Mouse (Mus musculus) layer of hippocampus, postnatal 36 days (tissue): ENCODE data around the gene Ppbp. TPM values are rescaled to one million over a fixed set of nuclear protein-coding genes. Genes with fewer than 3 reads are reported as not detected.
A peak's percentile ranks its signal among the peaks of the same experiment; 100 is the strongest.

ENCODE experiments used
- DNase-seq, 2 experiments: peaks; one replicate each; pipeline ENCODE4 v3.0.0; 2022
- total RNA-seq, 2 experiments: library from RNA; stranded (reverse); gene quantifications; 2 replicates each; pipeline ENCODE4 v1.2.3; 2021

Gene Ppbp
- total RNA-seq: not detected

DNA sequence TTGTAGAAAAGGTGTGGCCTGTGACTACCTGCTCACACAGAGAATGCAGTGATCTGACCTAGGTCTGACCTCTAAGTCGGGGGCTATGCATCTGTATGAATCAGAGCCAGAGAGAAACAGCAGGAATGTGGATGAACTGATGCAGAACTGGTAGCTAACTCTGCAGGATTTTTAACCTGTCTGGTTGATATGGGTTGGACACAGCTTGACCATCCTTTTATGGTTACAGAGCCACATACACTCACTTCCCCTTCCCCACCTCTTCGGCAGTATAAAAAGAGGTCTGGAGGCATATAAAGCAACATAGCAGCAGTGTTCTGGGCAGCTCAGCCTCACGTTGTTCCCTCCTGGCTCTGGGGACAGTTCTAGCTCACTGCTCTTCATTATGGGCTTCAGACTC lies at the start of gene Ppbp:
Ppbp (plus strand) TSS at position 301 of the 400 bp plus-strand sequence.
- no peak for DNase-seq

DNA sequence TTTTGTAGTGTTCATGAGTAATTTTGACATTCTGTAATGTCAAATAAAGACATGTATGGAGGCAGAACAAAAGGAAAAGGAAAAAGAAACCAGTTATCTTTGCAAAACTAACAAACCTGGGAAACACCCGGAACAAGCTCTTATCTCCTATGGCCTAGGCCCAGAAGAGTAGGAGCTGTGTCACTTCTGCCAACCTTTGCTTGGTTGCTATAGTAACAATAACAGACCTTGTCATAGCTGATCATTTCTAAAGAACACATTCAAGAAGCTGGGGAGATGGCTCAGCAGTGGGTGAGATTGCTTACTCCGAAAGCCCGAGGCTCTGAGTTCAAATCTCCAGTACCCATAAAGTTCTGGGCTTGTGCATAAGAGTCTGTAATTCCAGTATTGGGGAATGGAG lies 45.7 kb upstream of the Ppbp start:
- DNase-seq: no peak

DNA sequence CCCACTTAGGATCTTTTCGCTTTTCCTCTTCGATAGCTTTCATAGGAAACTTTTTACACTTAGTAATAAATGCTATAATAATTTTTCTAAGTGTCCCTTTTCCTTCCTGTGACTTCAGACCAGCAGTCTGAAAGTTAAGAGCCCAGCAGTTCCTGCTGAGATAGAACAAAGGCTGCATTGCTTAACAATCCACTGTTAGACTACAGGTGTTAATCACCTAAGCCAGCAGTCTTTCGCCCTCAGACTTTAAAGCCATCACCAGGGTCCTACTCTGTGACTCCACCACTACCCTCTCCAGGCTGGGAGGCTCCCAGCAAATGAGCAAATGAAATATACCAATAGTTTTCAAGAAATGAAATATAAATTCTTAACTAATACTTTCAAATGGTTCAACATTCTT lies 40.1 kb upstream of the Ppbp start:
- no peak for DNase-seq

DNA sequence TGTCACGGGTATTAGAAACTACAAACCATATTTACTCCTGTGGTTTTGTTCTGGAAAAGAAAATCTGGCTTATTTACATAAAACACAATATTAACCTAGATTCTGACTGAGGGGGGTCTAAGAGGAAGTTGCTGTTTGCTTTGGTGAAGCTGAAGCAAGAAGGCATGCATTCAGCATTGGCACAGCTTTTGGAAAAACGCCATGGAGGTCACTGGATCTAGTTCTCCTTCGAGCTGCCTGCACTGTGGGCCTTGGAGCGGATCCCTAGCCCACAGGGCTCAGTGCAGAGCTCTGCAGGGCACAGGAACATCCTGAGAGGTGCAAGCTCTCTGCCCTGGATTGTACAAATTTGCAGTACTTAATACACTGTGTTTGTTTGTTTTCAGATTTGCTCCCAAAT lies 36.8 kb upstream of the Ppbp start:
- no peak for DNase-seq

DNA sequence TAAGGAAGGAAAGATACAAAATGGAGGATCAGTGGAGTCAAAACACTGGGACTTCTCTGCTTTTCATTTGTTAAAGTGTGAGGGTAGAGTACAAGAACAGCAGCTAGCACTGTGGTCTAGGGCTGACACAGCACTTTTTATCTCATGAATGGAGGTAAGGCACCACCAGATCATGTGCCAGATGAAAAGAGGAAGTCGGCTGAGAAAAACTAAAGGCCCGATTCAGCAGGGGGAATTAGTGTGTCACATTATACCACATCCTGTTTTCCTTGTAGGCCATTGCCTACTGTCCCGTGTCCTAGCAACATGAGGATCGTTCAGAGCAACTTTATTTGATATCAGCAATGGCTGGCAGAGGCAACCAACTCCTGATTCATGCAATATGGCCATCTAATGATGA lies 26.3 kb upstream of the Ppbp start:
- DNase-seq: no peak

DNA sequence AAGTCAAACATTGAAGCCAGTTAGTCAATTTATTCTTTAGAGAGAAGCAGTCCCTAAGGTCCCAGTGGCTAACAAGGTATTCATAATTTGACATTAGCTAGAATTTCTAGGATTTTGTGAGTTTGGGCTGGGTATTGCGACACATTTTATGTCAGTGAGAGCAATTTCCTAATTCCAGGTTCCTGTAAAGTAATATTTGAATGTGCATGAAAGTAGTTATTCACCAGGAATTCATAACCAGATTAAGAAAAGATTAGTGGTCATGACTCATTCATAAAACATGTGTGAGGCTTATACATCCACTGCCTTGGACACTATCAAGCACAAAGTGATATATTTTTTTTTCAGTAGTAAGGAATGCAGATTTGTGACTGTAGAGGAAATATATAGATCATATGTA lies 14.4 kb upstream of the Ppbp start:
- DNase-seq: no peak

DNA sequence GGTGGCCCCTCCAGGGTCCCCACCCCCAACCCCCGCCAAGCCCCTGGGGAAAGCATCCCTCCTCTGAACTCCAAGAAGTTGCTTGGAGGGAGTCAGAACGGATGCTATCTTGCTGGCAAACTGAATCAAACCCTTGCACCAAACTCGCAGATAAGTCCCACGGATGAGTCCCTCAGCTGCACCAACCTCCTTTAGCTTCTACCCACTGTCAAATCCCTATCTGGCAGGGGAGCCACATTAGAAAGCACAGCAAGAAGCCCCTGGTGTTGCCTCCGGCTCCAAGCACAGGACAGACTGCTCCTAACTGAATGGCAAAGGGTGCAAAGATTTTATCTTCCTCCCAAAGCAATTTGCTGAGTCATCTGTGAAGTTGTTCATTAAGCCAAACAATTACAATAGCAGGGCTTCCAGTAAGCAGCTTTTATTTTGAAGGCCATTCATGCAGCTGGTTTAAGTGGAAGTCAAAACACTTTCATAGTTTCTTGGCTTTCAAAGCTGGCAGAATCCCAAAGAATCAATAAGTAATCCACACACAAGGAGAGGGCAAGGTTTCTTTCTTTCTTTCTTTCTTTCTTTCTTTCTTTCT lies 10.2 kb upstream of the Ppbp start:
- DNase-seq: no peak

DNA sequence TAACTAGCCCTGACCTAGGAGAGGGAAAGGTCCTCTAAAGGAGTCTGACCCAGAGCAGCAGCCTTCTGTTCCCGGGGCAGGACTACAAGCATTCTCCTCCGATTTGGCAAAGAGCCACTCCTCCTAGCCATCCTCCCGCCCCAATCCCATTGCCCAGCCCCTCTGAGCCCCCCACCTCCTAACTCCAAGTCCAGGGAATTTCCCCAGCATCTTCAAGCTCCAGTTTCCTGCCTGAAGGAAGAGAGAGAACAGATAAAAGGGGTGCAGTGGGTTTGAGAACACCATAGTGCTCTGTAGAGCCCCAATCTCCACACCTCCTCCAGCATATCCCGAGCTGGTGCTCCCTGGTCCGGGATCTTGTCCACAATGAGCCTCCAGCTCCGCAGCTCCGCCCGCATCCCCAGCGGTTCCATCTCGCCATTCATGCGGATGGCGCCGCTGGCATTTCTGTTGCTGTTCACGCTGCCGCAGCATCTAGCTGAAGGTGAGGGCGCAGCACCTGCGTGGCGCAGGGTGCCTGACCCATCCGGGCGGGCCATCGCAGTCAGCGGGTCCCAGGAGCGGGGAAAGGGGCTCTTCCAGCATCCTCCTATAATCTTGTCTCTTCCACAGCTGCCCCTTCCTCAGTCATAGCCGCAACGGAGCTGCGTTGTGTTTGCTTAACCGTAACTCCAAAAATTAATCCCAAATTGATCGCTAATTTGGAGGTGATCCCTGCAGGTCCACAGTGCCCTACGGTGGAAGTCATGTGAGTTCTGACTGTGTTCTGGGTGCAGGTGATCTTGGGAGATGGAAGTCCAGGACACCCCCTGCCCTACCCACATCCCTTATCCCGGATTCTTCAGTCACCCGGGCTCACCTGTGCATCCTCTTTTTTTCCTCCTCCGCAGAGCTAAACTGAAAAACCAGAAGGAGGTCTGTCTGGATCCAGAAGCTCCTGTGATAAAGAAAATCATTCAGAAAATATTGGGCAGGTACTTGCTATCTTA lies 8.9 kb upstream of the Ppbp start, which contains the start of gene Cxcl5:
Cxcl5 (plus strand) TSS at position 284 of the 989 bp plus-strand sequence.
- peak in 1 of 2 experiments; percentile 4 for DNase-seq

DNA sequence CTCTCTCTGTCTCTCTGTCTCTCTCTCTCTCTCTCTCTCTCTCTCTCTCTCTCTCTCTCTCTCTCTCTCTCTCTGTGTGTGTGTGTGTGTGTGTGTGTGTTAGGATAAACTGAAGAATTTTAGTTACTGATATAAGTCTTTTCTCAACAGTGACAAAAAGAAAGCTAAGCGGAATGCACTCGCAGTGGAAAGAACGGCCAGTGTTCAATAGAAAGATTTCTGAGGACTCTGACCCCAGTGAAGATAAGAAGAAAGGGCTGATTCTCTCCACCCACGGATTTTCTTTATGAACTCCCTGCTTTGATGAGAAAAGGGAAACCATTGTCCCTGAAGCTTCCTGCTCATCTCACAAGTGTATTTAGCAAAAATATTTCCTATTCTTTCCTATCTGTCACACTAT lies 8.0 kb upstream of the Ppbp start:
- DNase-seq: no peak

DNA sequence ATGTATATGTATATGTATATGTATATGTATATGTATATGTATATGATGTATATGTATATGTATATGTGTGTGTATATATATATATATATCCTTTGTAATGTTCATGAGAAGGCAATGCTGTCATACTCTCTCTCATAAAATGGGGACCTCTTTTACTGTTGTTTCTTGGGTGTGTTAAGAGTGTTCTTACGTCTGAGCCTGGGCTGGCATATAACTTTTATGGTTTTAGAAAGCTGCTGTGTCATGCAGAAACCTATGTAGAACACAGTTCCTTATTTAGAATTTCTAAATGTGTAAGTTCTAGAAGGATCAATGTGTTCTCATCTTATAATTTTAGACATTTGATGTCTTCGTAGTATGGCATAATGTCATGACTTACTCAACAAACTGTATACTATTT lies 7.5 kb upstream of the Ppbp start:
- no peak for DNase-seq

DNA sequence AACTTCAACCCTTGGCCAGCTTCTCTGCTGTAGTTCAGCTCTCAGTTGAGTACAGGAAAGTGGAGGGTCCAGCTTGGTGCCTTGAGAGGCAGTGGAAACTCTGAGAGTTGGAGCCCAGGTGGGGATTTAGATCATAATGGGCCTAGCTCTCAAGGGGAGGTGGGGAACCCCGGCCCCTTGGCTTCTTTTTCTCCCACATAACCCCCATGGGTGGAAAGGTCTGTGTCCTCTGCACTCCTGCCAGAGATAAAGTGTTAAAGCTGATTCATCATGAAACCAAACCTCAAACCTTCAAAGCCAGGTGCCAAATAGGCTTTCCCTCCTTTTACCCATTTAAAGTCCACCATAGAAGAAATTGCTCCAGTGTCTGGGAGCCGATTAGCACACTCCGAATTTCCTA lies 6.5 kb upstream of the Ppbp start:
- DNase-seq: no peak

DNA sequence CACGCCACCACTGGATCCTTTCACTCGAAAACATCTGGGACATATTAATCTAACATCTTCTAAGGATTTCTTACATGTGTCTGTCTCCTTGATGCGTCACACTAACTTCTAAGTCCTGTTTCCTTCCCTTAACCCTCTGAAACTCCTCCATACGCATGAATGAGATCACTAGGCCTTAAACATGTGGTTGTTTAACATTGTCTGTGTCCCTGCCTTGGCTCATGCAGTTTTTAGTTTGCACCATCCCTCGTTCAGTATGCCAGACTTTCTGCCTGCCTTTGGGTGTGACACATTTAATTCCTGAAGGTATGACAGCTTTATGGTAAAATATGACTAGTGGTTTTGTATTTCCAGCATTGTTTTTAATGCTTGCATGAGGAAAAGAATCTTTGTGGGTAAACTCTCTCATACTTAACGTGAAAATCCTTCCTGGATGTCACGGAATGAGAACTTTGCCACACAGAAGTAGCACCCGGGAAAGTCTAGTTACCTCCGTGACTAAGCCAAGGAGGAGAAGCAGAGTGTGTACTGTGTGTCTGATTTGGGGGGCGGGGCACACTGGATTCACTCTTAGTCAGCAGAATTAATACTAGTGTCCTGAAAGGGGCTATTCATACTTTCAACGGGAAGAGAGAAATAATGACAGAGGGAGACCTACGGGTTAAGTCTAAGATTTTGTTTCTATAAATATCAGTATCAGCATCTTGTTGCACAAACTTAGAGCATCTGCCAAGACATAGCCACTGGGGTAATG lies 4.2 kb upstream of the Ppbp start:
- DNase-seq: no peak

DNA sequence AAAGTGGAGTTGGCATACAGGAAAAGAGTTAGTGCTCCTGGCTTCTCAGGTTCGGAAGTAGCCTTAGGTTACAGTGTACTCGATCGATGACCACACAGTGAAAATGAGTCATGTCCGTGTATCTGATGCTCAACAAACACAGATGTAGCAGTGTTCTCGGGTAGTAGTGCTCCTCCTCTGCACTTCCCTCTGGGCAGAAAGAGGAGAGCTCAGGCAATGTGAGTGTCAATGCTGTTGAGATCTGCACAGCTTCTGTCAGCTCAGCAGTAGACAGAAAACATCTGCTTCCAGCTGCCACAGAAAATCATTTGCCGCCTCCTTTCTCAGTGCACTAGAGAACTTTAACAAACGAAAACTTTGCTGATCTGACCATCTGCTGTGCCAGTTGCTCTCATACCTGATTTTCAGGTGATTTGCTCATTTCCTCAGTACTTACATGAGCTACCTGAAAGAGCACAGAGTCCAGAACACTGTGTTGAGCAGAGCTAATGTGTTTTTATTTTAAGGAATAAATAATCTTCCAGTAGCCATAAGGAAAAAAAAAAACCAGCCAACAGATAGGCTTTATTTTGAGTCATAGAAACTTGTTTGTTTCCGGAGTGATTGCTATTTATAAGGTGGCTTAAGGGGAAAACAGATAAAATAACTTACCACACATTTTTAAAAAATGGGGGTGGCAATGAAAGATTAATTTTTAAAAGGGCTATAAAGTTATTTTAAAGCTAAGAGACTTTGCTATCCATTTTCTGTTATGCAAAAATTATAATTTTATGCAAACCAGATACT lies 2.3 kb upstream of the Ppbp start:
- no peak for DNase-seq

DNA sequence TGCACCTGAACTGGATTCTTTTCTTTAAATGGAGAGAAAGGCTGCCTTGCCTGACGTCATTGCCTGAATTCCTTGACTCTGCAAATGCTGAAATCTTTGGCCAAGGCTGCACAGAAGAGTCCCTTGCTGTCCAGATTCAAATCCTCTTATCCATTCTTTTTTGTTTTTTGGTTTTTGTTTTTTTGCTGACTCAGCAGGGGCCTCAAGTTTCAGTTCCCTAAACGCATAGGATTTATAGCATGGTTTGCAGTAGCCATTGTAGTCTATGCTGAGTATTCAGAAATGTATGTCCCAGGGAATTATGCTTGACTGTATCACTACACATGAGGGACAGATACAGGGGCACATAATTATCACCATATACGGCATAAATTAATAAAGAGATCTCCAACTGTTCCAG lies 3.1 kb downstream of the Ppbp start:
- no peak for DNase-seq

DNA sequence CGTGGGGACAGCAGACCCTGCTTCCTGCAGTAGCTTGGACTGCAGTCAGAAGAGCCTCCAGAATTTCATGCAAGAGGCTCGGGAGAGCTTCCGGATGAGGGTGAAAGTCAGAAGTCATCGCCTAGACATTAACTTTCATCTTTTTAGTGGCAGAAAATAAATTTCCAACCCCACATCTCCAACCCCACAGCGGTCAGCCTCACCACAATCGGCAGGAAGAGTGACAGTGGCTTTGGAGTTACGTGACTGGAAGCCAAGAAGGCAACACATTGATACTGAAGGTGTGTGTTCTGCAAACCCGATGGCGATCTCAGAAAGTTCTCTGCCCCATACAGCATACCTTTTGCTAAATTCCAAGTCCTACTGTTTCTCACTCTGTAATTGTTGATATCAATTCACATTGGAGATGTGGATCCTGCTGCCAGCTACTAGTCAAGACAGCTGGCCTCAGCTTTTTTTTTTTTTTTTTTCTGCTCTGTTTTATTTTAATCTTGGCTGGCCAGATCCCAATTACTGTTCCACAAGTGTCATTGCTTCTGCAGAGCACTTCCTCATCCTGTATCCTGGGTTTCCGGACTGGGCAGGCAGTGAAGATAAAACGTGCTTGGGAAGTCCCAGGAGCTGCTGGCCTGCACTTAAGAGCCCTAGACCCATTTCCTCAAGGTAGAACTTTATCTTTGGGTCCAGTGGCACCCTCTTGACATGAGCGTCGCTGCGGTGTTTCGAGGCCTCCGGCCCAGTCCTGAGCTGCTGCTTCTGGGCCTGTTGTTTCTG lies 3.7 kb downstream of the Ppbp start, which contains the start of gene Pf4:
Pf4 (plus strand) TSS at position 556 of the 774 bp plus-strand sequence.
- DNase-seq: no peak

DNA sequence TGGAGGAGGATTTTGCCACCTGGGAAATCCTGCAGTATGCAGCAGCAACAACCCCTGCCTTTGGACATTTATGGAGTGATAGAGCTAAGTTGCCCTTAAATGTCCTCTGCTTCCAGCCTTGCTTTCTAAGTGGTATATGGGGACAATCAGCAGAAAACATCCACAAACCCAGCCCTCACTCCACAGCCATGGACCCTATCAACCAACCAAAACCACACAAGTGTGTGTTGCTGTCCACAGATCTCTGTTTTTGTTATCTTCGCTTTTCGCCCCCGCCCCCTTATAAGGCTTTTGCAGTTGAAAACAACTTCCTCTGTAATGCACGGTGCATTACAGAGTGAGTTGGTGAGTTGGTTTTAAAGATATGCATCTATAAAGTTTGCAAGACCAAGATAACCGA lies 7.2 kb downstream of the Ppbp start:
- no peak for DNase-seq

DNA sequence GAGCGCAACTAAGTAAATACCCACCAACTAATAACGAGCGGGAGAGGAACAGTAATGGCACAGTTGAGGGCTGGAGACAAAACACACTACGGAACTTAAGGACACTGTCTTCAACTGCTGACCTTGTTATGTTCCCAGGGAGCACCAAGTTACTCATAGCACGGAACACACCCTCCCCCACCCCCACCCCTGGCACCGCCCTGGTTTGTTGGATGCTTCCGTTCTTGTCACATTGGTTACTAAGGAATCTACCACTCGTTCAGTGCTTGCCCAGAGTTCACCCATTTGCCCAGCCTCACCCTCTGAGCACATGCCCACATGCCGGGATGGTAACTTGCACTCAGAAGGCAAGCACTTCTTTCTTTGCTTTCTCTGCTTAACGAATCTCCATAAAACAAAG lies 9.3 kb downstream of the Ppbp start:
- no peak for DNase-seq

DNA sequence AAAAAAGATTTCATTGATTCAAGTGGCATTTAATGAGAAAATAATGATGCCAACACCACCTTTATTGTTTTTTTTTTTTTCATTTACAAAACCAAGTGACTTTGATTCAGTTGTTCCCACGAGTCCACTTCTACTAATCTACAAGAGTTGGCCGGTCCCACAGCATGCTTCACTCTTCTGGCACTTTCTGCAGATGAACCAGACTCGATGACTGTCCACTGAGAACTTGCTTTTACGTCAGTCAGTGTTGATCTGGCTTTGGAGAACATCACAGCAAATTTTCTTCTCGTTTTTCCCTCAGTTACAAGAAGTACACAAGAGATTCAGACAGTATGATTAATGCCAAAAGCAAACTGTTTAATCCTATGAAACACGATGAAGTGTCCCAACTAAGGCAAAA lies 10.5 kb downstream of the Ppbp start:
- DNase-seq: no peak

DNA sequence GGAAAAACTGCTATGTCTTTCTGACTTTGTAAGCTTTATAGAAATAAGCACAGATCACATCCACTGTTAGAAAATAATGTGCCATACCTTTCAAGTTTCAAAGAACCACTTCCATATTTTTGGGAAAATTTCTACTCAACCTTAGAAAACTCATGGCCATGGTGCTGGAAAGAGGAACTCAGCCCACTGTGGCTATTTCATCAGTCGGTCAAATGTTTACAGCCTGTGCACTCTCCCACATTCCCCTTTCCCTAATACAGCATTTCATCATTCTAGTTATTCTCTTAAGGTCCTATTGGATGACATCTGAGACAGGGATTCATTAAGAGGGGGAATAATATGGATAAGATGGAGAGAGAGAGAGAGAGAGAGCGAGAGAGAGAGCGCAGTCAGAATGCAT lies 15.4 kb downstream of the Ppbp start:
- DNase-seq: no peak

DNA sequence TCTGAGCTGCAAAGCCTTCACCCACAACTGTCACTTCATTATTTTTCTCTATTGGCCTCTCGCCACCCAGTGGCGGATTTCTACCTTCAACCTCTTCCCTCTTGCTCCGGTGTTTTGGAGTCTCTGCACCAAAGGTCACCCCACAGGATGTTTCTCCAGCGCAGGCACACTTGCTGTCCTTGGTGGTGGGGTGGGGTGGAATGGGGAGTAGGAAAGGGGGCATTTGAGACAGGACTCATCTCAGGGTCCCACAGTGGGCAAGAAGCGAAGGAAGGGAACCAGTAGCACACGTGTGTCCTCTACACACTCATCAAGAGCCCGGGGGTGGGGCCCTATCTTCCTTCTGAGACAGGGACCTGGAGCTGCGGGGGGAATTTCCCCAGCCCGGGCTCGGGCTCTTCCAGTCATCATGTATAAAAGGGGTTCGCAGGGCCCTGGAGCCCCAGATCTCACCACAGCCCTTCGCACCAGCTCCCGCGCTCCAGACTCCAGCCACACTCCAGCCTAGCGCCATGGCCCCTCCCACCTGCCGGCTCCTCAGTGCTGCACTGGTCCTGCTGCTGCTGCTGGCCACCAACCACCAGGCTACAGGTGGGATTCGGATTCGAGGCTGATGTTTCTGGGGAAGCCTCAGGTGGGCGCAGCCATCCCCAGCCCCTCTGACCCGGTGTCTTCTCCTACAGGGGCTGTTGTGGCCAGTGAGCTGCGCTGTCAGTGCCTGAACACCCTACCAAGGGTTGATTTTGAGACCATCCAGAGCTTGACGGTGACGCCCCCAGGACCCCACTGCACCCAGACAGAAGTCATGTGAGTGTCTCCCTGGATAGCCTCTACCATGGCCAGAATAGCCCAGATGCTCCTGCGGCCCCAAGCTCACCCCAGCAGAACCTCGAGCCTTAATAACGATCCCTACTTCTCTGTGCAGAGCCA lies 17.6 kb downstream of the Ppbp start, which contains the start of gene Cxcl3:
Cxcl3 (plus strand) TSS at position 445 of the 930 bp plus-strand sequence.
- peak in 1 of 2 experiments; percentile 2 for DNase-seq
